Mouse (Mus musculus) myocyte (in vitro differentiated cells): ENCODE results near the gene Msh5. TPM values are rescaled to one million over a fixed set of nuclear protein-coding genes. Genes with fewer than 3 reads are reported as not detected.
A peak's percentile ranks its signal among the peaks of the same experiment; 100 is the strongest.

ENCODE experiments used
- H3K27me3 ChIP-seq: one replicate; pipeline ENCODE4 v1.6.1; 2011; ENCODE audit not compliant: control insufficient read depth, insufficient read depth, insufficient read length
- H3K36me3 ChIP-seq: one replicate; pipeline ENCODE4 v1.6.1; 2011; ENCODE audit not compliant: control insufficient read depth, insufficient read depth
- H3K4me2 ChIP-seq: one replicate; pipeline ENCODE4 v1.6.1; 2011; ENCODE audit warnings: low read depth, control low read depth
- H3K4me3 ChIP-seq: one replicate; pipeline ENCODE4 v1.5.1; 2011; ENCODE audit warnings: mild to moderate bottlenecking, control low read depth, moderate library complexity
- H3K79me2 ChIP-seq: one replicate; pipeline ENCODE4 v1.6.1; 2011; ENCODE audit not compliant: control insufficient read depth, insufficient read depth
- H3ac ChIP-seq: one replicate; pipeline ENCODE4 v1.6.1; 2011; ENCODE audit not compliant: control insufficient read depth, insufficient read length
- CEBPB ChIP-seq: IDR thresholded peaks from 2 replicates; pipeline ENCODE4 v1.6.1; 2011; ENCODE audit warnings: mild to moderate bottlenecking, moderate library complexity; ENCODE audit not compliant: poor library complexity, insufficient read depth, severe bottlenecking
- E2F4 ChIP-seq: IDR thresholded peaks from one replicate; pipeline ENCODE4 v1.6.1; 2011; ENCODE audit warnings: mild to moderate bottlenecking, control low read depth, moderate library complexity; ENCODE audit not compliant: insufficient read depth
- MAX ChIP-seq: IDR thresholded peaks from one replicate; pipeline ENCODE4 v1.6.1; 2011; ENCODE audit warnings: low read depth, mild to moderate bottlenecking, control low read depth
- MYOD1 ChIP-seq, 3 experiments: IDR thresholded peaks; one replicate each; pipeline ENCODE4 v1.6.1; 2011; ENCODE audit warnings: control low read depth in 2 of 3, low read depth in 2 of 3, mild to moderate bottlenecking in 2 of 3, moderate library complexity in 1 of 3; ENCODE audit not compliant: insufficient read length in 2 of 3, control insufficient read depth in 1 of 3
- MYOG ChIP-seq, 3 experiments: IDR thresholded peaks; one replicate each; pipeline ENCODE4 v1.6.1; 2011; ENCODE audit warnings: control low read depth in 2 of 3, low read depth in 2 of 3, mild to moderate bottlenecking in 2 of 3; ENCODE audit not compliant: insufficient read length in 2 of 3, control insufficient read depth in 1 of 3, insufficient read depth in 1 of 3
- POLR2A ChIP-seq: IDR thresholded peaks from one replicate; pipeline ENCODE4 v1.6.1; 2011; ENCODE audit warnings: low read depth, mild to moderate bottlenecking, control low read depth, moderate library complexity; ENCODE audit not compliant: insufficient read length
- POLR2AphosphoS2 ChIP-seq: IDR thresholded peaks from one replicate; pipeline ENCODE4 v1.6.1; 2011; ENCODE audit warnings: low read depth, control low read depth; ENCODE audit not compliant: insufficient read length
- REST ChIP-seq: IDR thresholded peaks from one replicate; pipeline ENCODE4 v1.6.1; 2011; ENCODE audit warnings: mild to moderate bottlenecking, control low read depth, moderate library complexity; ENCODE audit not compliant: insufficient read depth, insufficient read length
- SRF ChIP-seq: IDR thresholded peaks from one replicate; pipeline ENCODE4 v1.6.1; 2011; ENCODE audit warnings: low read depth; ENCODE audit not compliant: control insufficient read depth, insufficient read length
- TCF12 ChIP-seq: IDR thresholded peaks from one replicate; pipeline ENCODE4 v1.6.1; 2011; ENCODE audit warnings: mild to moderate bottlenecking, control low read depth; ENCODE audit not compliant: poor library complexity, insufficient read depth, severe bottlenecking
- TCF3 ChIP-seq: IDR thresholded peaks from one replicate; pipeline ENCODE4 v1.6.1; 2011; ENCODE audit warnings: low read depth, control low read depth; ENCODE audit not compliant: insufficient read length
- USF1 ChIP-seq: IDR thresholded peaks from one replicate; pipeline ENCODE4 v1.6.1; 2011; ENCODE audit warnings: low read depth, mild to moderate bottlenecking, control low read depth, moderate library complexity
- polyA plus RNA-seq: library from polyadenylated mRNA; unstranded; fragments of >200 nt; fragmentation: generic; extraction: Trizol; gene quantifications from one replicate; pipeline ENCODE4 v1.2.1, GENCODE M21; 2012; ENCODE audit warnings: missing spikeins

Gene Msh5
- polyA plus RNA-seq, 1 experiment, result 2.1 TPM

DNA sequence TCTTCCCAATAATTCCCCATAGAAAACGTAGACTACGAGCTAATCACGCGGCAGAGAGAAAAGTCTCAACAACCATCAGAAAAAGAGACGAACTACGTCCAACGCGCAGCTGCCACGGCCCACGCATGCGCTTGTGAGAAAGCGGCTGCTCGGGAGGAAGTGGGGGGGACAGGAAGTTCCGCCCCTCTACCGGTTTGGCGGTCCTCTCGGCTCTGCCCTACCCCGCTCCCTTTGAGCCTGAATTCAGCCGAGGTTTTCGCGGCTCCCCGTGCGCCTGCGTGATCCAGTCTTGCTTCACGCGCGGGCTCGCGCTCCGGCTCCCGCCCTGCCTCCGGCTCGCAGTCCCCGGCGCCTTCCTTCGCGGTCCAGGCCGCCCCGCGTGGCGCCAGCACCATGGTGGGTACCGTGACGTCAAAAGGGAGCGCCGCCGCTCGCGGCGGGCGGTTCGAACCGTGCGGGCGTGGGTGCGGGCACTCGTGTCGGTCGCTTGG is 64.8 kb downstream of the Msh5 start, which contains the start of gene Lsm2:
Lsm2 (plus strand) TSS at position 173 of the 491 bp plus-strand sequence.
- peak within 1 kb of the TSS; percentile 71 for H3K4me3 ChIP-seq
- H3K4me2 ChIP-seq, result peak within 1 kb of the TSS; percentile 97
- H3K27me3 ChIP-seq, result no peaks in the 10 kb centered on the region
- peaks cover 43% of the 10 kb centered on the region for H3K79me2 ChIP-seq
- TF ChIP-seq SRF, result peak; percentile 53
- no peak for TF ChIP-seq TCF12
- TF ChIP-seq E2F4, result peak; percentile 97
- TF ChIP-seq POLR2AphosphoS2, result peak; percentile 93
- peak in 2 of 3 experiments; percentile 71 for TF ChIP-seq MYOG (IDR thresholded peaks at IDR 0.05; ENCODE audit: control insufficient read depth in 1 of 3, insufficient read depth in 1 of 3, insufficient read length in 2 of 3, low read depth in 2 of 3)
- peak in 2 of 3 experiments; percentile 74 to 75 for TF ChIP-seq MYOD1 (IDR thresholded peaks at IDR 0.05; ENCODE audit: control insufficient read depth in 1 of 3, insufficient read length in 2 of 3, low read depth in 2 of 3)
- peak; percentile 79 for TF ChIP-seq POLR2A
- no peak for TF ChIP-seq REST
- peaks cover 18% of the 10 kb centered on the region for H3K36me3 ChIP-seq
- H3ac ChIP-seq, result peak within 1 kb of the TSS; percentile 73

DNA sequence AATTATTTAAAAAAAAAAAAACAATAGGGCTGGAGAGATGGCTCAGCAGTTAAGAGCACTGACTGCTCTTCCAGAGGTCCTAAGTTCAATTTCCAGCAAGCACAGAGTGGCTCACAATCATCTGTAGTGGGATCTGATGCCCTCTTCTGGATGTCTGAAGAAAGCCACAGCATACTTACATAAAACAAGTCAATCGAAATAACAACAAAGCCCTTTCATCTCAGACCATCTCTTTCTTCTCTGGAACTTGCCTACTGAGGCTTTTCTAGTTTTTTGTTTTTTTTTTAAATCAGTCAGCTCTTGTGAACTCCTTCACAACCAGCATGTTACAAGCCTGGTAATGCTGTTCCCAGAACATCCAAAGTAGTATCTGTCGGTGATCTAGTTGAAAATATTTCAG is 65.9 kb downstream of the Msh5 start:
- H3ac ChIP-seq, result no peak overlapping the region

GRCm38 (mm10) chr17:34979631-34980030 is 66.9 kb downstream of the Msh5 start:
- no peak overlapping the region for H3ac ChIP-seq
- TF ChIP-seq MAX (no peak), MYOG (IDR thresholded peaks at IDR 0.05; ENCODE audit: control insufficient read depth in 1 of 3, insufficient read depth in 1 of 3, insufficient read length in 2 of 3, low read depth in 2 of 3) (no peak), TCF3 (no peak), POLR2A (no peak), TCF12 (no peak), CEBPB (no peak), USF1 (no peak), POLR2AphosphoS2 (no peak), MYOD1 (IDR thresholded peaks at IDR 0.05; ENCODE audit: control insufficient read depth in 1 of 3, insufficient read length in 2 of 3, low read depth in 2 of 3) (no peak), E2F4 (no peak), REST (no peak), SRF (no peak)

More for the DNA sequence above, 65.9 kb downstream of the Msh5 start:
- H3K4me3 ChIP-seq, result peak overlapping the region; percentile 71
- TF ChIP-seq POLR2AphosphoS2, result no peak
- no peak for TF ChIP-seq TCF12
- TF ChIP-seq SRF, result no peak
- TF ChIP-seq MAX, result no peak
- no peak for TF ChIP-seq MYOG (IDR thresholded peaks at IDR 0.05; ENCODE audit: control insufficient read depth in 1 of 3, insufficient read depth in 1 of 3, insufficient read length in 2 of 3, low read depth in 2 of 3)
- no peak for TF ChIP-seq REST
- no peak for TF ChIP-seq USF1
- TF ChIP-seq TCF3, result no peak
- peaks cover 8% of the 10 kb centered on the region for H3K36me3 ChIP-seq
- H3K4me2 ChIP-seq, result peak overlapping the region; percentile 97
- peaks cover 43% of the 10 kb centered on the region for H3K79me2 ChIP-seq
- no peaks in the 10 kb centered on the region for H3K27me3 ChIP-seq

More at GRCm38 (mm10) chr17:34979631-34980030, 66.9 kb downstream of the Msh5 start:
- H3K79me2 ChIP-seq, result peaks cover 42% of the 10 kb centered on the region
- H3K4me3 ChIP-seq, result no peak overlapping the region
- no peak overlapping the region for H3K4me2 ChIP-seq
- no peaks in the 10 kb centered on the region for H3K36me3 ChIP-seq
- no peaks in the 10 kb centered on the region for H3K27me3 ChIP-seq

Other genes with a start within 250 kb of the Msh5 start
- not detected for gene Cyp21a1, start 242.2 kb downstream of the Msh5 start, polyA plus RNA-seq
- gene Stk19, start 209.8 kb downstream of the Msh5 start, polyA plus RNA-seq, result 29.9 TPM
- gene Dxo, start 209.7 kb downstream of the Msh5 start, polyA plus RNA-seq, result 25.7 TPM
- 38.4 TPM for gene Skiv2l, start 196.5 kb downstream of the Msh5 start, polyA plus RNA-seq
- 60.0 TPM for gene Nelfe, start 196.4 kb downstream of the Msh5 start, polyA plus RNA-seq
- 0.37 TPM for gene Cfb, start 184.2 kb downstream of the Msh5 start, polyA plus RNA-seq
- gene Zbtb12, start 167.3 kb downstream of the Msh5 start, polyA plus RNA-seq, result 10.2 TPM
- not detected for gene Gm20547, start 164.7 kb downstream of the Msh5 start, polyA plus RNA-seq
- gene C2, start 148.5 kb downstream of the Msh5 start, polyA plus RNA-seq, result 0.43 TPM
- gene Ehmt2, start 148.3 kb downstream of the Msh5 start, polyA plus RNA-seq, result 94.5 TPM
- gene Slc44a4, start 132.3 kb downstream of the Msh5 start, polyA plus RNA-seq, result 14.6 TPM
- 30.1 TPM for gene Neu1, start 115.5 kb downstream of the Msh5 start, polyA plus RNA-seq
- gene Hspa1b, start 87.5 kb downstream of the Msh5 start, polyA plus RNA-seq, result 7.3 TPM
- not detected for gene Gm20481, start 76.8 kb downstream of the Msh5 start, polyA plus RNA-seq
- 1.8 TPM for gene Hspa1a, start 74.6 kb downstream of the Msh5 start, polyA plus RNA-seq
- 1.3 TPM for gene Hspa1l, start 74.0 kb downstream of the Msh5 start, polyA plus RNA-seq
- 52.3 TPM for gene Lsm2, start 64.9 kb downstream of the Msh5 start, polyA plus RNA-seq
- gene Vars, start 45.8 kb downstream of the Msh5 start, polyA plus RNA-seq, result 208 TPM
- 0.05 TPM for gene Vwa7, start 30.2 kb downstream of the Msh5 start, polyA plus RNA-seq
- gene Sapcd1, start 18.7 kb downstream of the Msh5 start, polyA plus RNA-seq, result 0.14 TPM
- 412 TPM for gene Clic1, start 3.2 kb upstream of the Msh5 start, polyA plus RNA-seq
- gene Ddah2, start 12.3 kb upstream of the Msh5 start, polyA plus RNA-seq, result 101 TPM
- gene Ly6g6c, start 18.6 kb upstream of the Msh5 start, polyA plus RNA-seq, result 0.18 TPM
- not detected for gene Mpig6b, start 19.4 kb upstream of the Msh5 start, polyA plus RNA-seq
- gene Ly6g6e, start 30.2 kb upstream of the Msh5 start, polyA plus RNA-seq, result not detected
- not detected for gene Ly6g6d, start 31.3 kb upstream of the Msh5 start, polyA plus RNA-seq
- gene Ly6g6f, start 38.9 kb upstream of the Msh5 start, polyA plus RNA-seq, result not detected
- 64.7 TPM for gene Abhd16a, start 42.5 kb upstream of the Msh5 start, polyA plus RNA-seq
- not detected for gene Ly6g5c, start 61.5 kb upstream of the Msh5 start, polyA plus RNA-seq
- gene Ly6g5b, start 68.7 kb upstream of the Msh5 start, polyA plus RNA-seq, result 0.11 TPM
- gene Gpank1, start 74.7 kb upstream of the Msh5 start, polyA plus RNA-seq, result 17.4 TPM
- 320 TPM for gene Csnk2b, start 75.3 kb upstream of the Msh5 start, polyA plus RNA-seq
- 12.8 TPM for gene D17H6S53E, start 79.6 kb upstream of the Msh5 start, polyA plus RNA-seq
- 0.18 TPM for gene Apom, start 85.3 kb upstream of the Msh5 start, polyA plus RNA-seq
- 271 TPM for gene Bag6, start 88.4 kb upstream of the Msh5 start, polyA plus RNA-seq
- 153 TPM for gene Prrc2a, start 118.2 kb upstream of the Msh5 start, polyA plus RNA-seq
- not detected for gene Aif1, start 129.3 kb upstream of the Msh5 start, polyA plus RNA-seq
- 4.3 TPM for gene Lst1, start 141.7 kb upstream of the Msh5 start, polyA plus RNA-seq
- 0.05 TPM for gene Ltb, start 147.7 kb upstream of the Msh5 start, polyA plus RNA-seq
- 0.05 TPM for gene Tnf, start 155.3 kb upstream of the Msh5 start, polyA plus RNA-seq
- gene Lta, start 158.6 kb upstream of the Msh5 start, polyA plus RNA-seq, result 0.26 TPM
- gene Gm16181, start 174.1 kb upstream of the Msh5 start, polyA plus RNA-seq, result 0.18 TPM
- gene Atp6v1g2, start 186.9 kb upstream of the Msh5 start, polyA plus RNA-seq, result 2.0 TPM
- gene Nfkbil1, start 189.0 kb upstream of the Msh5 start, polyA plus RNA-seq, result 27.1 TPM
- gene Ddx39b, start 195.0 kb upstream of the Msh5 start, polyA plus RNA-seq, result 268 TPM
- gene H2-D1, start 216.0 kb upstream of the Msh5 start, polyA plus RNA-seq, result 38.3 TPM